Mouse (Mus musculus): Measurements from ENCODE around the gene 4931414P19Rik. TPM values are rescaled to one million over a fixed set of nuclear protein-coding genes. Genes with fewer than 3 reads are reported as not detected.

4931414P19Rik gene
- polyA plus RNA-seq, 1 experiment, result 6.0 TPM

GRCm38 (mm10) chr14:54646898-54647636 is 41.3 kb upstream of the 4931414P19Rik start:
- TF ChIP-seq MYOG (IDR thresholded peaks at IDR 0.05; ENCODE audit: control insufficient read depth, extremely low read depth, insufficient read length), result no peak
- TF ChIP-seq FOSL1 (IDR thresholded peaks at IDR 0.05; ENCODE audit: insufficient read depth, low read length, poor library complexity, severe bottlenecking), result no peak
- no peak for TF ChIP-seq MAX (IDR thresholded peaks at IDR 0.05)
- no peak for TF ChIP-seq CTCF (IDR thresholded peaks at IDR 0.05; ENCODE audit: control insufficient read depth, insufficient read depth, insufficient read length)
- TF ChIP-seq MYOD1 (IDR thresholded peaks at IDR 0.05; ENCODE audit: control insufficient read depth, insufficient read length, low read depth), result no peak
- TF ChIP-seq USF1 (IDR thresholded peaks at IDR 0.05; ENCODE audit: low read depth), result no peak
- TF ChIP-seq CEBPB (IDR thresholded peaks at IDR 0.05; ENCODE audit: low read depth), result no peak
- H3ac ChIP-seq (ENCODE audit: control insufficient read depth, insufficient read length, low read depth), result no peak overlapping the region
- H3K79me3 ChIP-seq (ENCODE audit: low read depth), result peaks cover 25% of the 10 kb centered on the region
- no peaks in the 10 kb centered on the region for H3K27me3 ChIP-seq (ENCODE audit: control insufficient read depth, insufficient read depth, insufficient read length)
- H3K36me3 ChIP-seq (ENCODE audit: control insufficient read depth, insufficient read depth), result peaks cover 95% of the 10 kb centered on the region
- no peak overlapping the region for H3K4me3 ChIP-seq (ENCODE audit: insufficient read depth, poor library complexity, severe bottlenecking)
- H3K79me2 ChIP-seq (ENCODE audit: control insufficient read depth, insufficient read depth), result peaks cover 47% of the 10 kb centered on the region

GRCm38 (mm10) chr14:54646455-54646854 is 40.7 kb upstream of the 4931414P19Rik start:
- TF ChIP-seq FOSL1 (IDR thresholded peaks at IDR 0.05; ENCODE audit: insufficient read depth, low read length, poor library complexity, severe bottlenecking) (no peak), MAX (IDR thresholded peaks at IDR 0.05) (no peak), MYOG (IDR thresholded peaks at IDR 0.05; ENCODE audit: control insufficient read depth, extremely low read depth, insufficient read length) (no peak)
- peaks cover 41% of the 10 kb centered on the region for H3K79me2 ChIP-seq (ENCODE audit: control insufficient read depth, insufficient read depth)
- no peak overlapping the region for H3K4me3 ChIP-seq (ENCODE audit: insufficient read depth, poor library complexity, severe bottlenecking)
- H3K79me3 ChIP-seq (ENCODE audit: low read depth), result peaks cover 20% of the 10 kb centered on the region
- H3K27me3 ChIP-seq (ENCODE audit: control insufficient read depth, insufficient read depth, insufficient read length), result no peaks in the 10 kb centered on the region
- H3ac ChIP-seq (ENCODE audit: control insufficient read depth, insufficient read length, low read depth), result no peak overlapping the region
- H3K36me3 ChIP-seq (ENCODE audit: control insufficient read depth, insufficient read depth), result peaks cover 89% of the 10 kb centered on the region

- no peak overlapping the region for H3ac ChIP-seq (ENCODE audit: control insufficient read depth, insufficient read length, low read depth)
- peaks cover 10% of the 10 kb centered on the region for H3K79me3 ChIP-seq (ENCODE audit: low read depth)
- peaks cover 71% of the 10 kb centered on the region for H3K36me3 ChIP-seq (ENCODE audit: control insufficient read depth, insufficient read depth)
- H3K4me3 ChIP-seq (ENCODE audit: insufficient read depth, poor library complexity, severe bottlenecking), result no peak overlapping the region
- H3K79me2 ChIP-seq (ENCODE audit: control insufficient read depth, insufficient read depth), result peaks cover 20% of the 10 kb centered on the region
- TF ChIP-seq USF1 (IDR thresholded peaks at IDR 0.05; ENCODE audit: low read depth) (no peak), MYOG (IDR thresholded peaks at IDR 0.05; ENCODE audit: control insufficient read depth, extremely low read depth, insufficient read length) (no peak), MAX (IDR thresholded peaks at IDR 0.05) (no peak), CTCF (IDR thresholded peaks at IDR 0.05; ENCODE audit: control insufficient read depth, insufficient read depth, insufficient read length) (no peak), CEBPB (IDR thresholded peaks at IDR 0.05; ENCODE audit: low read depth) (no peak), MYOD1 (IDR thresholded peaks at IDR 0.05; ENCODE audit: control insufficient read depth, insufficient read length, low read depth) (no peak), FOSL1 (IDR thresholded peaks at IDR 0.05; ENCODE audit: insufficient read depth, low read length, poor library complexity, severe bottlenecking) (no peak)
- H3K27me3 ChIP-seq (ENCODE audit: control insufficient read depth, insufficient read depth, insufficient read length), result no peaks in the 10 kb centered on the region
Measured at GRCm38 (mm10) chr14:54644294-54644693, 38.5 kb upstream of the 4931414P19Rik start.

DNA sequence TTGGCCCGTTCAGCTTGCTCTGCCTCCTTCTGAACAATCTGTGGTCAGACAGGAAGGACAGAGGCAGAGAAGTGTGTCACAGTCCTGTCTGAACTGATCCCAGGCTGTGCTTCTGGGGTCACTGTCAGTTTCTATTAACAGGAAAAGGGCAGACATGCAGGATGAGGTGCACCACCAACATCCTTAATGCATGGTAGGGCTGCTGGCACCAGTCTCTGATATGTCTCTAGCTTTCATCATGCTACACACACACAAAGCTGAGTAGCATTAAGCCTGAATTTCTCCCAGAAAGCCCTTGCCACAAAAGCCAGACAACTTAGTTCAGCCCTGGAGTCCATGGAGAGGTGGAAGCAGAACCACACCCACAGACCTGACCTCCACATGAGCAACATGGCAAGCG is 37.2 kb upstream of the 4931414P19Rik start:
- peaks cover 7% of the 10 kb centered on the region for H3K79me2 ChIP-seq (ENCODE audit: control insufficient read depth, insufficient read depth)
- no peaks in the 10 kb centered on the region for H3K27me3 ChIP-seq (ENCODE audit: control insufficient read depth, insufficient read depth, insufficient read length)
- H3K4me3 ChIP-seq (ENCODE audit: insufficient read depth, poor library complexity, severe bottlenecking), result no peak overlapping the region
- H3K79me3 ChIP-seq (ENCODE audit: low read depth), result peaks cover under 1% of the 10 kb centered on the region
- TF ChIP-seq USF1 (IDR thresholded peaks at IDR 0.05; ENCODE audit: low read depth) (no peak), MAX (IDR thresholded peaks at IDR 0.05) (no peak), CTCF (IDR thresholded peaks at IDR 0.05; ENCODE audit: control insufficient read depth, insufficient read depth, insufficient read length) (no peak), FOSL1 (IDR thresholded peaks at IDR 0.05; ENCODE audit: insufficient read depth, low read length, poor library complexity, severe bottlenecking) (no peak), CEBPB (IDR thresholded peaks at IDR 0.05; ENCODE audit: low read depth) (no peak), MYOG (IDR thresholded peaks at IDR 0.05; ENCODE audit: control insufficient read depth, extremely low read depth, insufficient read length) (no peak), MYOD1 (IDR thresholded peaks at IDR 0.05; ENCODE audit: control insufficient read depth, insufficient read length, low read depth) (no peak)
- peaks cover 58% of the 10 kb centered on the region for H3K36me3 ChIP-seq (ENCODE audit: control insufficient read depth, insufficient read depth)
- no peak overlapping the region for H3ac ChIP-seq (ENCODE audit: control insufficient read depth, insufficient read length, low read depth)

GRCm38 (mm10) chr14:54642224-54642944 is 36.6 kb upstream of the 4931414P19Rik start:
- Histone ChIP-seq H3ac (ENCODE audit: control insufficient read depth, insufficient read length, low read depth) (no peak overlapping the region), H3K79me2 (ENCODE audit: control insufficient read depth, insufficient read depth) (peaks cover 2% of the 10 kb centered on the region), H3K36me3 (ENCODE audit: control insufficient read depth, insufficient read depth) (peaks cover 52% of the 10 kb centered on the region), H3K79me3 (ENCODE audit: low read depth) (no peaks in the 10 kb centered on the region), H3K27me3 (ENCODE audit: control insufficient read depth, insufficient read depth, insufficient read length) (no peaks in the 10 kb centered on the region), H3K4me3 (ENCODE audit: insufficient read depth, poor library complexity, severe bottlenecking) (no peak overlapping the region)
- TF ChIP-seq USF1 (IDR thresholded peaks at IDR 0.05; ENCODE audit: low read depth) (no peak), CEBPB (IDR thresholded peaks at IDR 0.05; ENCODE audit: low read depth) (no peak), MYOD1 (IDR thresholded peaks at IDR 0.05; ENCODE audit: control insufficient read depth, insufficient read length, low read depth) (no peak), FOSL1 (IDR thresholded peaks at IDR 0.05; ENCODE audit: insufficient read depth, low read length, poor library complexity, severe bottlenecking) (no peak), MAX (IDR thresholded peaks at IDR 0.05) (no peak), MYOG (IDR thresholded peaks at IDR 0.05; ENCODE audit: control insufficient read depth, extremely low read depth, insufficient read length) (no peak), CTCF (IDR thresholded peaks at IDR 0.05; ENCODE audit: control insufficient read depth, insufficient read depth, insufficient read length) (no peak)
